Mouse (Mus musculus): ENCODE results near the gene Med24.
"Not testable (repeated sequence)": the region's sequence is repeated elsewhere in the genome, so short reads cannot be mapped to it uniquely, and the experiment has no call there.

The Med24 gene

DNA sequence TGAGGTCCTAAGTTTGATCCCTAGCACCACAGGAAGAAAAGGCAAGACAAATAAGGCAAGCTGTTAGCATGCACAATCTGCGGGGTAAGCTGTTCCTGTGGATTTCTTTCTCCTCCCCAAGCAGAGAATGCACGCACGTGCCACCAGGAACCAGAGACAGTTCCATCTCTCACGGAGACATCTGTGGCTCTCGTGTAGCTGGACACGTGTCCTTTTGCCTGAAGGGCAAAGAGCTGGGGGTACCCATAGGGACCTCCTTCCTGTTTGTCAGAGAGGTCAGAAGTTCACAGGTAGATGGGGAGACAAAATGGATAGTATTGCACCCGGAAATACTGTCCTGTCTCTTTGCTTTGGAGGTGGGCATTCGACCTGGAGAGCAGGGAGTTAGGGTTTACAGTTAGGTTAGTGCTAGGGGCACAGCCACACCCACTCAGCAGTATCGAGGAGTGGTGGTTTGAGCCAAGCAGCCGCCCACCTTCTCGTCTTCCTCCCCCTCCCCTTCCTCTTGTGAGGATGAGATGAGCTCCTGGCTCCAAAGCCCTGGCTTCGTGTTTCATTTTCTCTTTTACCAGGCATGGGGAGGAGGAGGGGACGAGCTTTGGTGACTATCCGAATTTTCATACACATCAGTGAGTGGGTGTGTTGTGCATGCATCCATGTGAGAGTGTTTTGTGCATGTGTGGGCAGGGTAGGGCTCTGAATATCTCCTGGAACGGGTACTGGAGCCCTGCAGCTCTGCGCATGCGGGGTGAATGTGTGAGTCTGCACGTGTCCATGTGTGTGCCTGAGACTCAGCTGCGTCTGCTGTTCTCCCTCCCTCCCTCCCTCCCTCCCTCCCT is 17.8 kb upstream of the Med24 start:
- in situ Hi-C loops (cut with MboI, MseI) = no loop called here

GRCm38 (mm10) chr11:98745932-98746853 is 17.0 kb upstream of the Med24 start:
- in situ Hi-C loops (cut with MboI, MseI) = no loop called here

- in situ Hi-C loops (cut with MboI, MseI) = no loop called here
Measured at GRCm38 (mm10) chr11:98744456-98745019, 15.3 kb upstream of the Med24 start.

GRCm38 (mm10) chr11:98743655-98744345 is 14.6 kb upstream of the Med24 start:
- in situ Hi-C loops (cut with MboI, MseI) = no loop called here

- in situ Hi-C loops (cut with MboI, MseI) = no loop called here
Measured at GRCm38 (mm10) chr11:98742397-98743291, 13.4 kb upstream of the Med24 start.

GRCm38 (mm10) chr11:98741622-98742396 is 12.6 kb upstream of the Med24 start:
- in situ Hi-C loops (cut with MboI, MseI) = no loop called here

DNA sequence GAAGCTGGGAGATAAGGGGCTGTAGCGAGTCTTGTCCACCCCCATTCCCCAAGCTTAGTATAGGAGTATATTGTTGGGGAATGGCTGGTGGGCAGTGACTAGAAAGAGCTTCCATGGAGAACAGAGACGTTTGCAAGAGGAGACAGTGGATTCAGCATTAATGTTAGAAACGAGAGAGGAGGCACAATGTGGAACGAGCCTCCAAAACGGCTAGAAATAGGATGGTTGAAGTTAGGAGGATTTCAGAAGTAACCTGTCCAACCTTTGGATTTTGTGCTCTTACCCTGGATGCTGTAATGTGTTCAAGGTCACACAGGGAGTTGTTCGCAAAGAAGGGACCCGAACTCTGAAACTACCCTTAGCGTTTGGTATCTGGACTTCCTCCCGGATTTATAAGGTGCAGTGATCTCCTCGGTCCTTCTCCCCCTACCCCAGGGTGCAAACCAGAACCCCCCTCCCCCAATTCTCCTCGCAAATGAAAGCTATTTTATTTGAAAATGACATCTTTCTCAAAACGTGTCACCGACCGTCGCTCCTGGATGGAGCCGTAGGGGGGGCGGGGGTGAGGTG is 11.9 kb upstream of the Med24 start:
- in situ Hi-C loops (cut with MboI, MseI) = no loop called here

DNA sequence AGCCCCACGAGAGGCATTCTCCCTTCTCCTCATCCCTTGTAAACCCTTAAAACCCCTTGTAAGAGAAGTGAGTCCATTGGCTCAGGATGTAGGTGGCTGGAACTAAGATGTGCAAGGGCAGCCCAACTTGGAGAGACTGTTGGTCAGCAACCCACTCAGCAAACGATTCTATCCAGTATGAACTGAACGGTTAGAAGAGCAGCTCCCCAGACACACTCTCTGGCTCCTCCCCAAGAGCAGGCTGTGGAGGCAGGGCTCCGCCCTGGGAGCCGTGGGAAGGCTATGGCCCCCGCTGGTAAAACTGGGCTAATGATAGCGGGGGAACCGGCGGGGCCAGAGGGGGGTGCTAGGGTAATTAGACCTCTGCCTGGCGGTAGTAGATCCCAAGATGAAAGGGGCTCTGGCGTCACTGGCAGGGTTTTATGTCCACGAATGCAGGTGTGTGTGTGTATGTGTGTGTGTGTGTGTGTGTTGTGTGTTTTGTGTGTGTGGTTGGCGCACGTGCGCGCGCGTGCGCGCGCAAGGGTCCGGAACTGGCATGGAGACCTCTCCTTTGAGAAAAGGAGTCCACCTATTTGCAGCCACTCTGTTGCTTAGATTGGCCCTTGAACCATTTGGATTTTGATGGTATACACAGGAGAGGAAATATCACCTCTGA is 11.3 kb upstream of the Med24 start, which contains the start of gene Thra:
Gene Thra (plus strand): TSS at position 246 of the 658 bp plus-strand sequence.
- in situ Hi-C loops (cut with MboI, MseI) = no loop called here

GRCm38 (mm10) chr11:98740026-98740392 is 10.8 kb upstream of the Med24 start:
- in situ Hi-C loops (cut with MboI, MseI) = no loop called here

DNA sequence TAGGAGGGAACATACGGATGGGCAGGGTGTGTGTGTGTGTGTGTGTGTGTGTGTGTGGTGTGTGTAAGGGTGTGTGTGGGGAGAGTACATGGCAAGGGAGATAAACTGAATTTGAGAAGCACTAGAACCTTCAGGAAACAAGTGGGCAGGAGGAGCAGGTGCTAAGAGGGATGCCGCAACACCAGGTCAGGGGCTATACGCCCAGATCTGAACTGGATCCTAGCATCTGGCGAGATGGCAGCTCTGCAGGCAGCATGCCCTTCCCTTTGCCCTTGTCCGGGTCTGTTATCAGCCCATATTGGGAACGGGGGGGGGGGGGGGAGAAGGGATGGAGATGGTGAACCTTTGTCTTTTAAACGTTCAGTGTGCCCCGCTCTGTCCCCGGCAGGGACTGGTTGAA is 9.7 kb upstream of the Med24 start:
- in situ Hi-C loops (cut with MboI, MseI) = no loop called here

- in situ Hi-C loops (cut with MboI, MseI) = no loop called here
Measured at GRCm38 (mm10) chr11:98738428-98738911, 9.2 kb upstream of the Med24 start.

DNA sequence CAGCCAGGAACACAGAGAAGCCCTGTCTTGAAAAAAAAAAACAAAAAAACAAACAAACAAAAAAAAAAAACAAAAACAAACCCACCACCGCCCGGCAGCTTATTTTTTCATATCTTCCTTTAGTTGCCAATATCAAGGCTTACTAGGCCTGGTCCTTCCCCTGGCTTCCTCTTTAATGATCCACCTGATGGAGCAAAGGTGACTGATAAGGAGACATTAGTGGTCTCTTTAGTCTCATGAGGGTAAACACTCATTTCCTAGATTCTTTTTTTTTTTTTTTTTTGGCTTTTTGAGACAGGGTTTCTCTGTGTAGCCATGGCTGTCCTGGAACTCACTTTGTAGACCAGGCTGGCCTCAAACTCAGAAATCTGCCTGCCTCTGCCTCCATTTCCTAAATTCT is 8.0 kb upstream of the Med24 start:
- in situ Hi-C loops (cut with MboI, MseI) = not testable (repeated sequence)

GRCm38 (mm10) chr11:98736176-98736575 is 6.9 kb upstream of the Med24 start:
- in situ Hi-C loops (cut with MboI, MseI) = no loop called here

DNA sequence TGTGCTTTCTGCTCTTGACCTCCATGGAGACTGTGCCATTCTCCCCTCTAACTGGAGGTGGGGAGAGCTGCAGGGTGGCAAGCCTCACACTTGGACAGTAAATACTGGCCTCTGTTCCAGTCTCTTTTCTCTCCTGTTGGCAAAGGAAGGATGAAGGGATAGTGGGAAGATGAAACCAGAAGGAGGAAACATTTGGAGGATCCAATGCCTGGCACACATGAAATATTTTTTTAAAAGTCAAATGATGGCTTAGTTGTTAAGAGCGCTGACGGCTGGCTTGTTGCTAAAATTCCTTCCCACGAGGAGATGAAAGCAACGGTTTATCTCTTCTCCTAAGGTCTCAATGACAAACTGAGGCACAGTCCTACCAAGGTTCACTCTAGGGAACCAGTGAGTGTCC is 5.9 kb upstream of the Med24 start:
- in situ Hi-C loops (cut with MboI, MseI) = no loop called here

DNA sequence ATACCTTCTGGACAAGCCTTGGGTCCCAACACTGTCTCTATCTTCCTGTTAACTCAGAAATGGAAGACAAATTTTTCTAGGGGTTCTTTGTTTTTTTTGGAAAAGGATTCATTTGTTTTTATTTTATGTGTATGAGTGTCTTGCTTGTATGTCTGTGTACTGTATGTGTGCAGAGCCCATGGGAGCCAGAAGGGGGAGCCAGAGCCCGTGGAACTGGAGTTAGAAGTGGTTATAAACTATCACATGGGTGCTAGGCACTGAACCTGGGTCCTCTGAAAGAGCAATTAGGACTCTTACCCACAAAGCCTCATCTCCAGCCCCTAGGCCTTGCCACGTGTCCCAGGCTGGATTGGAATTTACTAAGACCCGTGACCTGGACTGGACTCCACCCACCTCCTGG is 4.8 kb upstream of the Med24 start:
- in situ Hi-C loops (cut with MboI, MseI) = no loop called here

GRCm38 (mm10) chr11:98731134-98731533 is 1.9 kb upstream of the Med24 start:
- in situ Hi-C loops (cut with MboI, MseI) = no loop called here

DNA sequence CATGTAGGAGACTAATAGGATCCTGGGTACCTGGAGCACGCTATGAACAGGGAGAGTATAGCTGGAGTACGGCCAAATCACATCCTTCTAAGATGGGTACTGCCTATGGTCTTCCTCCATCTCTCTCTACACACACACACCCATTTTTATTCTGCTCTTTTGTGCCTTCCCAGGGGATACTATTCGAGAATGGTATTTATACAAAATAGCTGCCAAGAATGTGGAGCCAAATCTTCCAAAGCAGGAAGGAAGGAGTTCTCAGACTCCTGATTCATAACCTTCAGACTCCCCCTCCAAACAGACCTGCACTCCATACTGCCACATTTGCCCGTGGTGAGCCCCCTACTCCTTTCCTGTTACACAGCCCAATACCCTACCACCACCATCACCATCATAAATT is 1.5 kb upstream of the Med24 start:
- in situ Hi-C loops (cut with MboI, MseI) = no loop called here

DNA sequence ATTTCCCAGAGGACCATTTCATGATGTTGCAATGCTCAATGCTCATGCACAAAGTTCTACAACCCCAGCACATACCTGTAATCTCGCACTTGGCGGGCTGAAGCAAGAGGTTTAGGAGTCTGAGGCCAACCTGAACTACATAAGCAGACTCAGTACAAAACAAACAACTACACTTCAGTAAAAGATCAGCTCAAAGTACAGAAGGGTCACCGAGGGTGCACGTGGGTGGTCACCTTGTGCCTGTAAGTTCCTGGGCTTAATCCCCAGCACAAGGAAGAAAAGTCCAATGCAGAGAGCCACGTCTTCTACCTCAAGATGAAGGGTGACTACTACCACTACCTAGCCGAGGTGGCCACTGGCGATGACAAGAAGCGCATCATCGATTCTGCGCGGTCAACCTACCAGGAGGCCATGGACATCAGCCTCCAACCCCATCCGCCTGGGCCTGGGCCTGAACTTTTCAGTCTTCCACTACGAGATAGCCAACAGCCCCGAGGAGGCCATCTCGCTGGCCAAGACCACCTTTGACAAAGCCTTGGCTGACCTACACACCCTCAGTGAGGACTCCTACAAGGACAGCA is 3.2 kb downstream of the Med24 start:
- in situ Hi-C loops (cut with MboI, MseI) = no loop called here
